Mouse (Mus musculus) spleen, embryonic (tissue): ENCODE data around the gene Gm30302.

Source experiments
- CTCF ChIA-PET: fragments of 350-600 bp; sonication (Branson Sonifier 250); formaldehyde crosslinking; loops from one replicate; lab custom pipeline; 2022; lab: Charles Lee

Gene Gm30302

DNA sequence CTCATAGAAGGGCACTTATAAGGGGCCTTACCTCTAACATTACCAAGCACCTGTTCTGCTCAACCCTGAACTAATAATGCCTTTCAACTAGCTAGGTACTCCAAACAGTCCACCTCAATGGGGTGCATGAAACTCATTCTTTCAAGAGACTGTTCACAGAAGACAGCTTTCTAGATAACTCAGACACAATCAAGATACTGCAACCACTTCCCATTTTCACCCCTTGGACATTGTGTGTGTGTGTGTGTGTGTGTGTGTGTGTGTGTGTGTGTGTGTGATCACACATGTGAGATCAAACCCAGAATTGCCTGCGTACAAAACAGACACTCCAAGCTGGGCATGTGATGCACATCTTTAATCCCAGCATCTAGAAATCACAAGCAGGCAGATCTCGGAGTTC, 60.8 kb downstream of the Gm30302 start:
- CTCF ChIA-PET: no interaction called here

DNA sequence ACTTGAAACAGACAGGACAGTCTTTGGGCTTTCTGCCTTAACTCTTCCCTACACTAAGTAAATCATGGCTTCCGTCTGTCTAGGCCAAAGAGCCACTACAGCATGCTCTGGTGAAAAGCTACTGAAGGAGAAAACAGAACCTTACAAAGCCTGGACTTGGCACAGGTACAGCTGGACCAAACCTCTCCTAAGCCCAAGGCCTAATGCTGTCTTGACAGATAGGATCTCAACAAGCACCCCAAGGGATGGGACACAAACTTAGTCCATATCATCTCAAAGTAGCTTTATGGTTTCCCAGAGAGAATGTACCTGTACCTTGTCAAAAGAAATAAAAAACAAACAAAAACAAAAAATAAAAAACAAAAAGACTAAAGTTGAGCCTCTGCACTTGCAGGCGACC, 62.4 kb downstream of the Gm30302 start:
- CTCF ChIA-PET: no interaction called here
